Mouse (Mus musculus) hindbrain, embryonic 14.5 days (tissue): ENCODE data around the gene Kazn. TPM values are rescaled to one million over a fixed set of nuclear protein-coding genes. Genes with fewer than 3 reads are reported as not detected.

Experiments used
- ATAC-seq: fragments of 200-750 bp; cut with Nextera tagmentation; 2 replicates; pipeline ENCODE4 v1.8.0; 2017; ENCODE audit warnings: moderate number of reproducible peaks, mild to moderate bottlenecking, moderate TSS enrichment, moderate library complexity; ENCODE audit not compliant: low FRiP score
- DNase-seq: peaks from one replicate; pipeline ENCODE4 v3.0.0-alpha.2; 2015; ENCODE audit warnings: low spot score
- H3K27ac ChIP-seq: fragments of 300-500 bp; sonication (generic); 2 replicates; pipeline ENCODE4 v1.5.1; 2014; ENCODE audit warnings: mild to moderate bottlenecking, moderate library complexity
- H3K27me3 ChIP-seq: fragments of 300-500 bp; sonication (generic); 2 replicates; pipeline ENCODE4 v1.6.1; 2014; ENCODE audit warnings: mild to moderate bottlenecking, low read length, mixed read lengths; ENCODE audit not compliant: control insufficient read depth, insufficient read depth
- H3K36me3 ChIP-seq: fragments of 300-500 bp; sonication (generic); replicated peaks from 2 replicates; pipeline ENCODE4 v1.6.1; 2014; ENCODE audit not compliant: control insufficient read depth, insufficient read depth
- H3K4me1 ChIP-seq: fragments of 300-500 bp; sonication (generic); replicated peaks from 2 replicates; pipeline ENCODE4 v1.6.1; 2014; ENCODE audit warnings: antibody characterized with exemption, low read length, mixed read lengths; ENCODE audit not compliant: control insufficient read depth, insufficient read depth
- H3K4me2 ChIP-seq: fragments of 300-500 bp; sonication (generic); replicated peaks from 2 replicates; pipeline ENCODE4 v1.6.1; 2014; ENCODE audit warnings: mild to moderate bottlenecking, moderate library complexity
- H3K4me3 ChIP-seq: fragments of 300-500 bp; sonication (generic); replicated peaks from 2 replicates; pipeline ENCODE4 v1.5.1; 2014; ENCODE audit warnings: mild to moderate bottlenecking, low read length
- H3K9ac ChIP-seq: fragments of 300-500 bp; sonication (generic); 2 replicates; pipeline ENCODE4 v1.6.1; 2014
- H3K9me3 ChIP-seq: fragments of 300-500 bp; sonication (generic); 2 replicates; pipeline ENCODE4 v1.6.1; 2016; ENCODE audit warnings: low read length; ENCODE audit not compliant: control insufficient read depth
- WGBS: fragments of 180-500 bp; shearing (Covaris S2); extraction: QIAGEN DNeasy Blood & Tissue Kit; methylation state at CpG from one replicate; pipeline ENCODE4 v1.1.7; 2014; 5-methylcytosine and 5-hydroxymethylcytosine counted together
- polyA plus RNA-seq: library from polyadenylated mRNA; unstranded; fragments of >200 nt; fragmentation: Nextera tagmentation; extraction: Ambion mirVana; gene quantifications from 2 replicates; pipeline ENCODE4 v1.2.1, GENCODE M21; 2014

Kazn gene
- polyA plus RNA-seq, 1 experiment from 2014 or later = 18.5 TPM

DNA sequence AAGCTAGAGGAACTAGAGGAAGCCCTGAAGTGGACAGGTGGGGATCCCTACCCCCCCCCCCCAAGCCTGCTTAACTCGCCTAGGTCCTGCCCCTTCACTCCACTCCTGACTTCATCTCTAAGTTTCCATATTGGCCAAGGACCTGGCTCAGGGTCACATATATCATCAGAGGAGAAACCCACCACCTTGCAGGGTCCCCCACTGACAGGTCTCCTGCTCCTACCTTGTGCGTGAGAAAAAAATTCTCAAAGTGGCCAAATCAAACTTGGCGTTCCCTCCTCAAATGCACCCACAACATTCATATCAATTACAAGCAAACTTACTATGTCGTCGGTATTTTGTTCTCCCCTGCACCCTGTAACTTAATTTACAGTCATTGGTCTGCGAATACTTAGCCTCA is 156.0 kb downstream of the Kazn start:
- Histone ChIP-seq H3K36me3 (no peaks in the 10 kb centered on the region), H3K9me3 (no peaks in the 10 kb centered on the region), H3K27me3 (peaks cover 28% of the 10 kb centered on the region), H3K4me2 (peak overlapping the region; percentile 86), H3K4me1 (peaks cover 7% of the 10 kb centered on the region; the same call in 1 of the 2 replicates), H3K27ac (no peak overlapping the region), H3K9ac (no peak overlapping the region), H3K4me3 (peak overlapping the region; percentile 48)
- 56% methylated on average over 6 of the region's 6 CpGs for WGBS
- no peak for ATAC-seq
- DNase-seq = no peak

- H3K9me3 ChIP-seq = no peaks in the 10 kb centered on the region
- H3K27me3 ChIP-seq = peaks cover 28% of the 10 kb centered on the region
- H3K36me3 ChIP-seq = no peaks in the 10 kb centered on the region
- WGBS = 78% methylated on average over 4 of the region's 4 CpGs
- DNase-seq = no peak
- H3K9ac ChIP-seq = no peak overlapping the region
- no peak overlapping the region for H3K4me3 ChIP-seq
- no peak overlapping the region for H3K27ac ChIP-seq
- 0 out of 2 replicates have a peak overlapping the region, but pooled peaks have one; percentile 6 for H3K4me2 ChIP-seq
- ATAC-seq = no peak
- H3K4me1 ChIP-seq = peaks cover 7% of the 10 kb centered on the region; the same call in 1 of the 2 replicates
Measured at GRCm38 (mm10) chr4:142082703-142083102, 156.5 kb downstream of the Kazn start.

GRCm38 (mm10) chr4:142081631-142082283 is 157.4 kb downstream of the Kazn start:
- H3K4me1 ChIP-seq = peaks cover 7% of the 10 kb centered on the region; the same call in 1 of the 2 replicates
- no peak overlapping the region for H3K4me3 ChIP-seq
- no peak overlapping the region for H3K4me2 ChIP-seq
- H3K36me3 ChIP-seq = no peaks in the 10 kb centered on the region
- no peak for ATAC-seq
- H3K27me3 ChIP-seq = peaks cover 28% of the 10 kb centered on the region
- H3K9ac ChIP-seq = no peak overlapping the region
- H3K27ac ChIP-seq = peak overlapping the region; percentile 51
- DNase-seq = no peak
- H3K9me3 ChIP-seq = no peaks in the 10 kb centered on the region
- WGBS = 61% methylated on average over 13 of the region's 13 CpGs

DNA sequence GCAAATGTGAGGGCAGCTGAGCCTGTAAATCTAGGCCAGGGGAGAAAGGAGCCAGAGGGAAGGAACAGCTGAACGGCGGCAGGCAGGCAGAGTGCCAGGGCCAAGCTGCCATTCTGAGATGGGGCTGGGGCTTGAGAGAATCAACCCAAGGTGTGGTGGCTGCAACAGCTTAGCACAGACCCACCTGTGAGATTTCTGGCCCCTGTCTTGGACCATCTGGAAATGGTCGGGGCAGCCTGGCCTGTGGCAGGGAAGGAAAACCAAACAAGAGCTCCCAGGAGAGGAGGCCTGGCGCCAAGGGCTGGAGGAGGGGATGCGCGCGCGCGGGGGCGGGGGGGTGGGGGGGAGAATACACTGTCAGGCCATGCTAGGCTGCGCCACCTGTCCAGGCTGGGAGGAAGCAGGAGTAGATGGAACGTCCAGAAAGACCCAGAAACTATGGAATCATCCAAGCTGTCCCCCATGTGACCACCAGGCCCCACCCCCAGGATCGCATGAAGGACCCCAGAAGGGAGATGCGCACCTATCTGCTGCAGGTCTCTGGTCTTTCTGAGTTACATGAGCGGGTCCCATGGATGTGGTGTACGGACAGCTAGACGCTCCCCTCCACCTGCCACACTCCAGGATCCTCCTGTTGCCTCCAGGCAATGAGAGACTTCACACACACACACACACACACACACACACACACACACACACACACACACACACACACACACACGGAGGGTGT is 158.1 kb downstream of the Kazn start:
- peaks cover 7% of the 10 kb centered on the region; the same call in 1 of the 2 replicates for H3K4me1 ChIP-seq
- no peak overlapping the region for H3K27ac ChIP-seq
- peak; percentile 22; the same call in 1 of the 2 replicates for ATAC-seq
- peaks cover 24% of the 10 kb centered on the region for H3K27me3 ChIP-seq
- H3K4me2 ChIP-seq = no peak overlapping the region
- H3K36me3 ChIP-seq = no peaks in the 10 kb centered on the region
- H3K9me3 ChIP-seq = no peaks in the 10 kb centered on the region
- no peak overlapping the region for H3K4me3 ChIP-seq
- 63% methylated on average over 18 of the region's 18 CpGs for WGBS
- H3K9ac ChIP-seq = no peak overlapping the region
- no peak for DNase-seq

DNA sequence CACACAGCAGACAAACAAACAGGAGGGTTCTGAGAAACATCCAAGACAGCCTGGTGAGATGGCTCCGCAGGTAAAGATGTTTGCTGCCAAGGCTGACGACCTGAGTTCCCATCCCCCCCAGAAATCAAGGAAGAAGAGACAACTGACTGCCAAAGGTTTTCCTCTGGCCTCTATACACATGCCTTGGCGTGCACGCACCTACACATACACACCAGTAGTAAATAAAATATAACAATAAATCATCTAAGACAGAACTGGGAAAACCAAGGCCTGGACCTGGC is 158.8 kb downstream of the Kazn start:
- ATAC-seq (no peak), DNase-seq (no peak)
- H3K27ac ChIP-seq = no peak overlapping the region
- no peak overlapping the region for H3K4me3 ChIP-seq
- no peaks in the 10 kb centered on the region for H3K36me3 ChIP-seq
- peaks cover 7% of the 10 kb centered on the region; the same call in 1 of the 2 replicates for H3K4me1 ChIP-seq
- H3K27me3 ChIP-seq = peaks cover 19% of the 10 kb centered on the region
- 78% methylated on average over 4 of the region's 4 CpGs for WGBS
- H3K4me2 ChIP-seq = no peak overlapping the region
- no peaks in the 10 kb centered on the region for H3K9me3 ChIP-seq
- H3K9ac ChIP-seq = no peak overlapping the region

- Histone ChIP-seq H3K4me1 (peaks cover 7% of the 10 kb centered on the region; the same call in 1 of the 2 replicates), H3K4me3 (no peak overlapping the region), H3K27ac (no peak overlapping the region), H3K4me2 (no peak overlapping the region), H3K27me3 (peaks cover 14% of the 10 kb centered on the region), H3K9ac (no peak overlapping the region), H3K9me3 (no peaks in the 10 kb centered on the region), H3K36me3 (no peaks in the 10 kb centered on the region)
- 83% methylated on average over 14 of the region's 14 CpGs for WGBS
- DNase-seq (no peak), ATAC-seq (no peak)
Measured at GRCm38 (mm10) chr4:142079629-142080486, 159.3 kb downstream of the Kazn start.

GRCm38 (mm10) chr4:142077572-142078271 is 161.5 kb downstream of the Kazn start:
- 43% methylated on average over 18 of the region's 18 CpGs for WGBS
- Histone ChIP-seq H3K36me3 (no peaks in the 10 kb centered on the region), H3K4me2 (no peak overlapping the region), H3K4me1 (no peaks in the 10 kb centered on the region), H3K9me3 (no peaks in the 10 kb centered on the region), H3K4me3 (no peak overlapping the region), H3K27ac (no peak overlapping the region), H3K9ac (no peak overlapping the region), H3K27me3 (peaks cover 10% of the 10 kb centered on the region; the same call in 1 of the 2 replicates)
- DNase-seq = no peak
- ATAC-seq = no peak

GRCm38 (mm10) chr4:142076883-142077282 is 162.3 kb downstream of the Kazn start:
- no peak overlapping the region for H3K4me3 ChIP-seq
- H3K4me2 ChIP-seq = no peak overlapping the region
- WGBS = 72% methylated on average over 1 of the region's 1 CpGs
- ATAC-seq (no peak), DNase-seq (no peak)
- H3K27ac ChIP-seq = no peak overlapping the region
- H3K27me3 ChIP-seq = peaks cover 9% of the 10 kb centered on the region; the same call in 1 of the 2 replicates
- 0 out of 2 replicates have a peak, but pooled peaks cover under 1% of the 10 kb centered on the region for H3K4me1 ChIP-seq
- H3K9ac ChIP-seq = no peak overlapping the region
- no peaks in the 10 kb centered on the region for H3K36me3 ChIP-seq
- H3K9me3 ChIP-seq = no peaks in the 10 kb centered on the region
